Mouse (Mus musculus) stomach, postnatal 0 days (tissue): ENCODE measurements around the gene Trim71. TPM values are rescaled to one million over a fixed set of nuclear protein-coding genes. Genes with fewer than 3 reads are reported as not detected.

Experiments used
- ATAC-seq: fragments of 200-750 bp; cut with Nextera tagmentation; 2 replicates; pipeline ENCODE4 v1.8.0; 2017; ENCODE audit not compliant: low FRiP score, low TSS enrichment
- DNase-seq: peaks from one replicate; pipeline ENCODE4 v3.0.0-alpha.2; 2016; ENCODE audit warnings: low spot score
- H3K27ac ChIP-seq: fragments of 300-500 bp; sonication (generic); replicated peaks from 2 replicates; pipeline ENCODE4 v1.5.1; 2014; ENCODE audit warnings: mild to moderate bottlenecking, control low read depth
- H3K27me3 ChIP-seq: fragments of 300-500 bp; sonication (generic); 2 replicates; pipeline ENCODE4 v1.6.1; 2014; ENCODE audit warnings: low read length; ENCODE audit not compliant: control insufficient read depth, insufficient read depth
- H3K36me3 ChIP-seq: fragments of 300-500 bp; sonication (generic); 2 replicates; pipeline ENCODE4 v1.6.1; 2014; ENCODE audit warnings: low read length, mixed read lengths; ENCODE audit not compliant: control insufficient read depth, insufficient read depth
- H3K4me1 ChIP-seq: fragments of 300-500 bp; sonication (generic); replicated peaks from 2 replicates; pipeline ENCODE4 v1.6.1; 2014; ENCODE audit warnings: antibody characterized with exemption; ENCODE audit not compliant: control insufficient read depth, insufficient read depth
- H3K4me2 ChIP-seq: fragments of 300-500 bp; sonication (generic); replicated peaks from 2 replicates; pipeline ENCODE4 v1.6.1; 2014; ENCODE audit warnings: low read depth, mild to moderate bottlenecking, control low read depth, moderate library complexity
- H3K4me3 ChIP-seq: fragments of 300-500 bp; sonication (generic); 2 replicates; pipeline ENCODE4 v1.5.1; 2014; ENCODE audit warnings: low read depth, low read length, control low read depth
- H3K9ac ChIP-seq: fragments of 300-500 bp; sonication (generic); 2 replicates; pipeline ENCODE4 v1.6.1; 2014; ENCODE audit warnings: mild to moderate bottlenecking, low read length, control low read depth, mixed read lengths
- H3K9me3 ChIP-seq: fragments of 300-500 bp; sonication (generic); 2 replicates; pipeline ENCODE4 v1.6.1; 2016; ENCODE audit warnings: low read length; ENCODE audit not compliant: control insufficient read depth
- CTCF ChIP-seq: IDR thresholded peaks from 2 replicates; pipeline ENCODE4 v1.5.1; 2016; ENCODE audit warnings: antibody characterized with exemption, low read depth, mild to moderate bottlenecking, moderate library complexity
- EP300 ChIP-seq: optimal IDR thresholded peaks from 2 replicates; pipeline ENCODE3; 2016; ENCODE audit warnings: antibody characterized with exemption
- whole genome bisulfite sequencing: fragments of 180-500 bp; shearing (Covaris S2); extraction: QIAGEN DNeasy Blood & Tissue Kit; methylation state at CpG from one replicate; pipeline ENCODE4 v1.1.7; 2014; 5-methylcytosine and 5-hydroxymethylcytosine counted together
- polyA plus RNA-seq: library from polyadenylated mRNA; unstranded; fragments of >200 nt; fragmentation: Nextera tagmentation; extraction: Ambion mirVana; gene quantifications from 2 replicates; pipeline ENCODE4 v1.2.1, GENCODE M21; 2015

Gene Trim71
- polyA plus RNA-seq, 1 experiment from 2014 or later, result 0.47 TPM

DNA sequence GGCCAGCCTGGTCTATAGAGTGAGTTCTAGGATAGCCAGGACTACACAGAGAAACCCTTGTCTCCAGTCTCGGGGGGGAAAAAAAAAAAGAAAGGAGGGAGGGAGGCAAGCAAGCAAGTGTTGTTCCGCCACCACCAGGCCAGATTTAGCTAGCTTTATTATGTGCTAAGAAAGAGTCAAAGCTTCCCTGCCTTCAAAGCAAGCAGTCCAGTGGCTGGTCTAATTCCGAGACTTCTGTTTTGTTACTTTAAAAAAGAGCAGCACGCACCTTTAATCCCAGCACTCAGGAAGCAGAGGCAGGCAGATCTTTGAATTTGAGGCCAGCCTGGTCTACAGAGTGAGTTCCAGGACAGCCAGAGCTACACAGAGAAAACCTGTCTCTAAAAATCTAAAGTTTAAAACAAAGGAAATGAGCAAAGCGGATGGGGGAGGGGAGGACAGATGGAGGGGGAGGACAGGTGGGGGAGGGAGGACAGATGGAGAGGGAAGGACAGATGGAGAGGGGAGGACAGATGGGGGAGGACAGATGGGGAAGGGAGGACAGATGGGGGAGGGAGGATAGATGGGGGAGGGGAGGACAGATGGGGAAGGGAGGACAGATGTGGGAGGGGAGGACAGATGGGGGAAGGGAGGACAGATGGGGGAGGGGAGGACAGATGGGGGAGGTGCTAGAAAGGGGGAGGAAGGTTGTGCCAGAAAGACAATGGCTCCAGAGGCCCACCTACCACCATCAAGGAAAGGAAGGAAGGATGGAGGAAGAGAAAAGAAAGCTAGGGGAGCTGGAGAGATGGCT is 4.7 kb upstream of the Trim71 start:
- no peak for ATAC-seq
- H3K36me3 ChIP-seq, result no peaks in the 10 kb centered on the region
- H3K4me2 ChIP-seq, result no peak overlapping the region
- no peak overlapping the region for H3K9ac ChIP-seq
- no peaks in the 10 kb centered on the region for H3K4me1 ChIP-seq
- no peaks in the 10 kb centered on the region for H3K9me3 ChIP-seq
- WGBS, result 89% methylated on average over 5 of the region's 5 CpGs
- no peak overlapping the region for H3K4me3 ChIP-seq
- no peak for DNase-seq
- 0 out of 2 replicates have a peak, but pooled peaks cover 2% of the 10 kb centered on the region for H3K27me3 ChIP-seq
- H3K27ac ChIP-seq, result no peak overlapping the region
- TF ChIP-seq EP300 (no peak), CTCF (no peak)

- H3K4me3 ChIP-seq, result peak overlapping the region; percentile 53; the same call in 1 of the 2 replicates
- no peak overlapping the region for H3K9ac ChIP-seq
- no peaks in the 10 kb centered on the region for H3K9me3 ChIP-seq
- DNase-seq (no peak), ATAC-seq (no peak)
- H3K36me3 ChIP-seq, result no peaks in the 10 kb centered on the region
- peaks cover 18% of the 10 kb centered on the region for H3K27me3 ChIP-seq
- no peak for TF ChIP-seq EP300
- no peak for TF ChIP-seq CTCF
- 4% methylated on average over 10 of the region's 10 CpGs for WGBS
- H3K4me2 ChIP-seq, result peak overlapping the region; percentile 76
- H3K4me1 ChIP-seq, result no peaks in the 10 kb centered on the region
- 0 out of 2 replicates have a peak overlapping the region, but pooled peaks have one; percentile 8 for H3K27ac ChIP-seq
Observed at GRCm38 (mm10) chr9:114564667-114565066, 498 bp upstream of the Trim71 start.

DNA sequence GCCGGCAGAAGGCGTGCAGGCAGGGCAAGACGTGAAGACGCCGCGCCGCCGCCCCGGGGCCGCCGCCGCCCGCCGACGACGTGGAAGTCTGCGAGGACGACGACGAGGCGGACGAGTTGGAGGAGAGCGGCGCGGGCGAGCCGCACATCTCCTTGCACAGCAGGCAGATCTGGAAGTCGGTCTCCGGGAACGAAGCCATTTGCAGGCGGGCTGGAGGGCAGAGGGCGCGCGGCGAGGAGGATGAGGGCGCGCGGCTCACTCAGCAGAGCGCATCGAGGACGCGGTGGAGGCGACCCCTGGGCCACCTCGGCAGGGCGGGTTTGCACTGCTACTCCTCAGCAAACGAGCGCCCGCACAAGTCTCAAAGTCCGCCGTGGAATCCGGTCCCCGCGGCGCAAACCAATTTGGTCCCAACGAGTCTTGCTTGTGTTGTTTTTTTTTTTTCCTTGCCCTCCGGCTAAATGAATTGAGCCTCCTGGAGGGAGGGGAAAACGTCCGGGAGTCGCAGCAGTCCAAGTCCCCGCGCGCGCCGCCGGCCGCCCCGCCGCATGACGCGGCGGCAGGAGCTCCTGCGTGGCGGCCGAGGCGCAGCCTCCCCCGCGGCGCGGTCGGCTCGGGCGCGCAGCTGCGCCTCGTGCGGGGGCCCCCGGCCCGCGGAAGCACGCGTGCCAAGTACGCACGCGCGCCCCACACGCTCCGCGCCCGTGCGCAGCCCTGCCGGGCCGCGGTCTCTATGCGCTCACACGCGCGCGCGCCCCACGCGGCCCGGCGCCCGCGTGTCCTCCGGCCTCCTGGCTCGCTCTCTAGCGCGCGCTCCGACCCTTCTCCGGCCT is 1.0 kb downstream of the Trim71 start:
- WGBS, result under 1% methylated on average over 105 of the region's 122 CpGs
- peaks cover 18% of the 10 kb centered on the region for H3K27me3 ChIP-seq
- DNase-seq (peak; percentile 71), ATAC-seq (peak; percentile 47)
- H3K27ac ChIP-seq, result peak overlapping the region; percentile 58
- no peaks in the 10 kb centered on the region for H3K9me3 ChIP-seq
- no peaks in the 10 kb centered on the region for H3K4me1 ChIP-seq
- H3K9ac ChIP-seq, result peak overlapping the region; percentile 55
- H3K36me3 ChIP-seq, result no peaks in the 10 kb centered on the region
- TF ChIP-seq EP300, result no peak
- no peak for TF ChIP-seq CTCF
- H3K4me2 ChIP-seq, result peak overlapping the region; percentile 76
- H3K4me3 ChIP-seq, result peak overlapping the region; percentile 53

GRCm38 (mm10) chr9:114562031-114562918 is 1.9 kb downstream of the Trim71 start:
- H3K36me3 ChIP-seq, result no peaks in the 10 kb centered on the region
- H3K27me3 ChIP-seq, result peaks cover 18% of the 10 kb centered on the region
- no peaks in the 10 kb centered on the region for H3K4me1 ChIP-seq
- H3K9ac ChIP-seq, result peak overlapping the region; percentile 55; the same call in 1 of the 2 replicates
- TF ChIP-seq EP300, result no peak
- no peak for TF ChIP-seq CTCF
- DNase-seq (peak; percentile 59), ATAC-seq (peak; percentile 41; the same call in 1 of the 2 replicates)
- under 1% methylated on average over 45 of the region's 101 CpGs for WGBS
- H3K9me3 ChIP-seq, result no peaks in the 10 kb centered on the region
- peak overlapping the region; percentile 30; the same call in 1 of the 2 replicates for H3K27ac ChIP-seq
- H3K4me3 ChIP-seq, result peak overlapping the region; percentile 53
- H3K4me2 ChIP-seq, result peak overlapping the region; percentile 76

DNA sequence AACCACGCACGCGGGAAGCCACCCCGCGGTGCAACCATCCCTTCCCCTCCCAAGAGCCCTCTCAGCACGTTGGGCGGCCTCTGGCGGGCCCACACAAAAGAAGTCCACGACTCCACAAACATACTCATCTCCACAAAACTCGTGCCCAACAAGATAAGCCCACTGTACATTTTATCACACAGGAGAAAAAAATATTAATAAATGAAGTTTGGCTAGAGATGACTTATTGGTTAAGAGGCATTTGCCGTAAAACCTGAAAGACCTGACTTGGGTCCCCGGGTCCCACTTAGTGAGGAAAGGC is 2.5 kb downstream of the Trim71 start:
- H3K36me3 ChIP-seq, result no peaks in the 10 kb centered on the region
- H3K4me3 ChIP-seq, result peak overlapping the region; percentile 53
- no peak overlapping the region for H3K27ac ChIP-seq
- no peaks in the 10 kb centered on the region for H3K9me3 ChIP-seq
- TF ChIP-seq EP300 (no peak), CTCF (no peak)
- H3K4me2 ChIP-seq, result peak overlapping the region; percentile 76
- peaks cover 18% of the 10 kb centered on the region for H3K27me3 ChIP-seq
- no peak for ATAC-seq
- no peaks in the 10 kb centered on the region for H3K4me1 ChIP-seq
- H3K9ac ChIP-seq, result no peak overlapping the region
- DNase-seq, result no peak
- WGBS, result 6% methylated on average over 12 of the region's 12 CpGs
